Comparison of ENCODE assay signal across 12 mouse cellular contexts in genomic region chr2:106789694-106790328, GRCm38 (mm10).
DNase-seq lines count a peak whose midpoint lies in the region; ATAC-seq and TF ChIP-seq lines count a peak whose summit lies in the region.
"Had no signal": no experiment of that assay in that cellular context is flagged by ENCODE, and none has a peak within 500 bp of the region (broad histone marks: within the 10 kb centered on the region; RNA-seq: fewer than 3 reads in every experiment).

No protein-coding gene starts in this region.

- WGBS in heart, embryonic 12.5 days = 53% methylated on average over 5 of the region's 5 CpGs
- 54% methylated on average over 5 of the region's 5 CpGs for WGBS in neural tube, embryonic 11.5 days
- WGBS in neural tube, embryonic 15.5 days = 49% methylated on average over 5 of the region's 5 CpGs
- WGBS in limb, embryonic 13.5 days = 10% methylated on average over 5 of the region's 5 CpGs
- WGBS in stomach, postnatal 0 days = 27% methylated on average over 5 of the region's 5 CpGs
- WGBS in hindbrain, embryonic 14.5 days = 75% methylated on average over 5 of the region's 5 CpGs

- TF ChIP-seq CTCF in stomach, postnatal 0 days (IDR thresholded peaks at IDR 0.05; ENCODE audit: low read depth) = no peak

- H3K9me3 ChIP-seq in heart, embryonic 12.5 days (replicated peaks) = no peaks in the 10 kb centered on the region
- H3K9me3 ChIP-seq in neural tube, embryonic 11.5 days (ENCODE audit: control insufficient read depth, low read length) = no peaks in the 10 kb centered on the region
- no peaks in the 10 kb centered on the region for H3K9me3 ChIP-seq in neural tube, embryonic 15.5 days (replicated peaks)
- H3K9me3 ChIP-seq in limb, embryonic 13.5 days = no peaks in the 10 kb centered on the region
- no peaks in the 10 kb centered on the region for H3K9me3 ChIP-seq in stomach, postnatal 0 days (ENCODE audit: control insufficient read depth, low read length)
- H3K9me3 ChIP-seq in hindbrain, embryonic 14.5 days (ENCODE audit: control insufficient read depth, low read length) = no peaks in the 10 kb centered on the region
- H3K9me3 ChIP-seq: hindbrain, embryonic 15.5 days; liver, embryonic 13.5 days; neural tube, embryonic 12.5 days had no signal

- H3K4me3 ChIP-seq in heart, embryonic 12.5 days = no peak overlapping the region
- no peak overlapping the region for H3K4me3 ChIP-seq in neural tube, embryonic 11.5 days (ENCODE audit: low read depth, low read length)
- H3K4me3 ChIP-seq in neural tube, embryonic 15.5 days (replicated peaks) = no peak overlapping the region
- no peak overlapping the region for H3K4me3 ChIP-seq in limb, embryonic 13.5 days
- no peak overlapping the region for H3K4me3 ChIP-seq in stomach, postnatal 0 days (ENCODE audit: low read depth, low read length)
- H3K4me3 ChIP-seq in hindbrain, embryonic 14.5 days (replicated peaks; ENCODE audit: low read length) = no peak overlapping the region
- H3K4me3 ChIP-seq: hindbrain, embryonic 15.5 days; liver, embryonic 13.5 days; neural tube, embryonic 12.5 days had no signal

- H3K36me3 ChIP-seq in heart, embryonic 12.5 days = peaks cover 15% of the 10 kb centered on the region
- no peaks in the 10 kb centered on the region for H3K36me3 ChIP-seq in neural tube, embryonic 11.5 days (ENCODE audit: control insufficient read depth, insufficient read depth, low read length)
- H3K36me3 ChIP-seq in neural tube, embryonic 15.5 days = peaks cover 6% of the 10 kb centered on the region; the same call in 1 of the 2 replicates
- H3K36me3 ChIP-seq in limb, embryonic 13.5 days = peaks cover 6% of the 10 kb centered on the region
- no peaks in the 10 kb centered on the region for H3K36me3 ChIP-seq in stomach, postnatal 0 days (ENCODE audit: control insufficient read depth, insufficient read depth, low read length)
- no peaks in the 10 kb centered on the region for H3K36me3 ChIP-seq in hindbrain, embryonic 14.5 days (replicated peaks; ENCODE audit: control insufficient read depth, insufficient read depth)
- H3K36me3 ChIP-seq: hindbrain, embryonic 15.5 days; liver, embryonic 13.5 days had no signal

- no peak for DNase-seq in heart, postnatal 4 days
- DNase-seq in neural tube, embryonic 11.5 days (ENCODE audit: low spot score) = peak; percentile 35
- DNase-seq in stomach, postnatal 0 days (ENCODE audit: low spot score) = peak; percentile 63
- DNase-seq in layer of hippocampus, postnatal 25 days (ENCODE audit: extremely low spot score in 1 of 2, low spot score in 1 of 2) = no peak
- DNase-seq in hindbrain, embryonic 14.5 days (ENCODE audit: low spot score) = no peak
- DNase-seq: cerebellum, adult 11 months; liver, embryonic 13.5 days had no signal

- TF ChIP-seq EP300 in stomach, postnatal 0 days (optimal IDR thresholded peaks at IDR 0.05) = no peak

- peak overlapping the region; percentile 60 for H3K27ac ChIP-seq in heart, embryonic 12.5 days (ENCODE audit: poor library complexity, severe bottlenecking)
- no peak overlapping the region for H3K27ac ChIP-seq in neural tube, embryonic 11.5 days (ENCODE audit: low read depth, low read length)
- H3K27ac ChIP-seq in neural tube, embryonic 15.5 days (replicated peaks) = no peak overlapping the region
- peak overlapping the region; percentile 86 for H3K27ac ChIP-seq in limb, embryonic 13.5 days
- no peak overlapping the region for H3K27ac ChIP-seq in stomach, postnatal 0 days (replicated peaks)
- H3K27ac ChIP-seq in hindbrain, embryonic 14.5 days = no peak overlapping the region
- H3K27ac ChIP-seq: hindbrain, embryonic 15.5 days; liver, embryonic 13.5 days; neural tube, embryonic 12.5 days had no signal

- H3K27me3 ChIP-seq in heart, embryonic 12.5 days (replicated peaks) = no peaks in the 10 kb centered on the region
- H3K27me3 ChIP-seq in neural tube, embryonic 11.5 days (ENCODE audit: control insufficient read depth, insufficient read depth, low read length) = no peaks in the 10 kb centered on the region
- no peaks in the 10 kb centered on the region for H3K27me3 ChIP-seq in neural tube, embryonic 15.5 days (replicated peaks)
- no peaks in the 10 kb centered on the region for H3K27me3 ChIP-seq in limb, embryonic 13.5 days
- H3K27me3 ChIP-seq in stomach, postnatal 0 days (ENCODE audit: control insufficient read depth, insufficient read depth, low read length) = no peaks in the 10 kb centered on the region
- no peaks in the 10 kb centered on the region for H3K27me3 ChIP-seq in hindbrain, embryonic 14.5 days (ENCODE audit: control insufficient read depth, insufficient read depth, low read length)
- H3K27me3 ChIP-seq: hindbrain, embryonic 15.5 days; liver, embryonic 13.5 days; neural tube, embryonic 12.5 days had no signal

- H3K4me2 ChIP-seq in heart, embryonic 12.5 days = no peak overlapping the region
- no peak overlapping the region for H3K4me2 ChIP-seq in neural tube, embryonic 11.5 days (ENCODE audit: low read depth)
- no peak overlapping the region for H3K4me2 ChIP-seq in neural tube, embryonic 15.5 days
- H3K4me2 ChIP-seq in limb, embryonic 13.5 days (replicated peaks) = peak overlapping the region; percentile 27
- no peak overlapping the region for H3K4me2 ChIP-seq in stomach, postnatal 0 days (replicated peaks; ENCODE audit: low read depth)
- H3K4me2 ChIP-seq in hindbrain, embryonic 14.5 days (replicated peaks) = no peak overlapping the region
- H3K4me2 ChIP-seq: hindbrain, embryonic 15.5 days; liver, embryonic 13.5 days; neural tube, embryonic 12.5 days had no signal

- H3K4me1 ChIP-seq in heart, embryonic 12.5 days (replicated peaks) = peaks cover 54% of the 10 kb centered on the region
- H3K4me1 ChIP-seq in neural tube, embryonic 11.5 days (ENCODE audit: control insufficient read depth, insufficient read depth, low read length) = 0 out of 2 replicates have a peak, but pooled peaks cover 10% of the 10 kb centered on the region
- H3K4me1 ChIP-seq in neural tube, embryonic 15.5 days = peaks cover 16% of the 10 kb centered on the region
- H3K4me1 ChIP-seq in limb, embryonic 13.5 days = peaks cover 43% of the 10 kb centered on the region
- H3K4me1 ChIP-seq in stomach, postnatal 0 days (replicated peaks; ENCODE audit: control insufficient read depth, insufficient read depth) = no peaks in the 10 kb centered on the region
- H3K4me1 ChIP-seq in hindbrain, embryonic 14.5 days (replicated peaks; ENCODE audit: control insufficient read depth, insufficient read depth, low read length) = 0 out of 2 replicates have a peak, but pooled peaks cover 14% of the 10 kb centered on the region

- H3K9ac ChIP-seq in heart, embryonic 12.5 days = no peak overlapping the region
- H3K9ac ChIP-seq in neural tube, embryonic 11.5 days (ENCODE audit: low read length) = no peak overlapping the region
- no peak overlapping the region for H3K9ac ChIP-seq in neural tube, embryonic 15.5 days (replicated peaks)
- no peak overlapping the region for H3K9ac ChIP-seq in limb, embryonic 13.5 days
- H3K9ac ChIP-seq in stomach, postnatal 0 days (ENCODE audit: low read length) = no peak overlapping the region
- H3K9ac ChIP-seq in hindbrain, embryonic 14.5 days = no peak overlapping the region
- H3K9ac ChIP-seq: hindbrain, embryonic 15.5 days; liver, embryonic 13.5 days; neural tube, embryonic 12.5 days had no signal

- no peak for ATAC-seq in heart, embryonic 12.5 days (ENCODE audit: insufficient number of reproducible peaks, low FRiP score)
- ATAC-seq in neural tube, embryonic 11.5 days (ENCODE audit: insufficient read depth, low FRiP score, low TSS enrichment) = no peak
- ATAC-seq in neural tube, embryonic 15.5 days (ENCODE audit: low FRiP score) = no peak
- peak; percentile 91 for ATAC-seq in limb, embryonic 13.5 days (ENCODE audit: low FRiP score, low read depth)
- ATAC-seq in stomach, postnatal 0 days (ENCODE audit: low FRiP score, low TSS enrichment) = peak; percentile 76; the same call in 1 of the 2 replicates
- ATAC-seq in hindbrain, embryonic 14.5 days (ENCODE audit: low FRiP score) = no peak

Comparison
In these comparisons a context has a peak if more than half of its experiments do, and no peak if none do; other contexts are left out.
1. ATAC-seq: peak in limb, embryonic 13.5 days (single experiment) and stomach, postnatal 0 days (single experiment); none in heart, embryonic 12.5 days (single experiment), neural tube, embryonic 11.5 days (single experiment), neural tube, embryonic 15.5 days (single experiment) and hindbrain, embryonic 14.5 days (single experiment).
2. H3K27ac ChIP-seq: peak in heart, embryonic 12.5 days (single experiment) and limb, embryonic 13.5 days (single experiment); none in neural tube, embryonic 11.5 days (single experiment), neural tube, embryonic 15.5 days (single experiment), stomach, postnatal 0 days (single experiment) and hindbrain, embryonic 14.5 days (single experiment).
3. DNase-seq: peak in neural tube, embryonic 11.5 days (single experiment) and stomach, postnatal 0 days (single experiment); none in heart, postnatal 4 days (single experiment), layer of hippocampus, postnatal 25 days (0 of 2) and hindbrain, embryonic 14.5 days (single experiment).